Mouse (Mus musculus) megakaryocyte, embryonic 14.5 days (primary cell): ENCODE data around the gene Ryk. TPM values are rescaled to one million over a fixed set of nuclear protein-coding genes. Genes with fewer than 3 reads are reported as not detected.
A peak's percentile ranks its signal among the peaks of the same experiment; 100 is the strongest.

Experiments
- H3K27me3 ChIP-seq: replicated peaks from 2 replicates; pipeline ENCODE3; 2012; ENCODE audit warnings: inconsistent platforms
- H3K36me3 ChIP-seq: replicated peaks from 2 replicates; pipeline ENCODE3; 2012; ENCODE audit warnings: low read length, inconsistent platforms, mixed read lengths
- H3K4me1 ChIP-seq: 2 replicates; pipeline ENCODE4 v1.6.1; 2012; ENCODE audit warnings: inconsistent platforms
- H3K4me3 ChIP-seq: replicated peaks from 2 replicates; pipeline ENCODE3; 2012; ENCODE audit warnings: moderate library complexity, mild to moderate bottlenecking, inconsistent platforms
- H3K9me3 ChIP-seq: 2 replicates; pipeline ENCODE4 v1.6.1; 2012; ENCODE audit warnings: inconsistent platforms
- FLI1 ChIP-seq: IDR thresholded peaks from 2 replicates; pipeline ENCODE4 v1.6.1; 2012; ENCODE audit warnings: low read length, inconsistent platforms, mixed read lengths
- GATA1 ChIP-seq: IDR thresholded peaks from 3 replicates; pipeline ENCODE4 v1.6.1; 2012; ENCODE audit warnings: mixed read lengths, low read length, inconsistent platforms, borderline replicate concordance
- polyA plus RNA-seq: library from polyadenylated mRNA; stranded (reverse); fragments of >175 nt; gene quantifications from 2 replicates; pipeline ENCODE4 v1.2.3, GENCODE M21; 2012; ENCODE audit warnings: low replicate concordance; ENCODE audit not compliant: insufficient read depth

The Ryk gene
- polyA plus RNA-seq, 1 experiment, result 2.4 TPM

GRCm38 (mm10) chr9:102834414-102834741 is 339 bp upstream of the Ryk start:
- peaks cover 34% of the 10 kb centered on the region for H3K4me1 ChIP-seq
- no peaks in the 10 kb centered on the region for H3K36me3 ChIP-seq
- peak overlapping the region; percentile 94 for H3K4me3 ChIP-seq
- peaks cover 54% of the 10 kb centered on the region for H3K27me3 ChIP-seq
- TF ChIP-seq FLI1, result no peak
- no peak for TF ChIP-seq GATA1
- peaks cover 4% of the 10 kb centered on the region for H3K9me3 ChIP-seq

GRCm38 (mm10) chr9:102836279-102836678 is 1.6 kb downstream of the Ryk start:
- H3K27me3 ChIP-seq, result peaks cover 54% of the 10 kb centered on the region
- H3K36me3 ChIP-seq, result no peaks in the 10 kb centered on the region
- peak overlapping the region; percentile 54 for H3K4me3 ChIP-seq
- no peaks in the 10 kb centered on the region for H3K9me3 ChIP-seq
- peaks cover 51% of the 10 kb centered on the region for H3K4me1 ChIP-seq
- TF ChIP-seq GATA1, result no peak
- no peak for TF ChIP-seq FLI1

- peaks cover 28% of the 10 kb centered on the region for H3K27me3 ChIP-seq
- no peaks in the 10 kb centered on the region for H3K36me3 ChIP-seq
- H3K9me3 ChIP-seq, result no peaks in the 10 kb centered on the region
- TF ChIP-seq GATA1 (no peak), FLI1 (no peak)
- H3K4me3 ChIP-seq, result peak overlapping the region; percentile 81
- H3K4me1 ChIP-seq, result peaks cover 69% of the 10 kb centered on the region
Observed at GRCm38 (mm10) chr9:102840792-102841778, 6.4 kb downstream of the Ryk start.

- H3K4me3 ChIP-seq, result peak overlapping the region; percentile 78
- H3K36me3 ChIP-seq, result no peaks in the 10 kb centered on the region
- TF ChIP-seq GATA1 (no peak), FLI1 (no peak)
- H3K27me3 ChIP-seq, result peaks cover 26% of the 10 kb centered on the region
- H3K9me3 ChIP-seq, result no peaks in the 10 kb centered on the region
- peaks cover 70% of the 10 kb centered on the region for H3K4me1 ChIP-seq
Observed at GRCm38 (mm10) chr9:102841832-102842231, 7.1 kb downstream of the Ryk start.

- no peak for TF ChIP-seq FLI1
- TF ChIP-seq GATA1, result no peak
- H3K9me3 ChIP-seq, result no peaks in the 10 kb centered on the region
- H3K36me3 ChIP-seq, result no peaks in the 10 kb centered on the region
- H3K27me3 ChIP-seq, result peaks cover 22% of the 10 kb centered on the region
- peaks cover 72% of the 10 kb centered on the region for H3K4me1 ChIP-seq
- no peak overlapping the region for H3K4me3 ChIP-seq
Observed at GRCm38 (mm10) chr9:102842498-102842897, 7.8 kb downstream of the Ryk start.

GRCm38 (mm10) chr9:102843577-102843976 is 8.9 kb downstream of the Ryk start:
- Histone ChIP-seq H3K4me1 (peaks cover 83% of the 10 kb centered on the region), H3K9me3 (no peaks in the 10 kb centered on the region), H3K36me3 (no peaks in the 10 kb centered on the region), H3K27me3 (peaks cover 23% of the 10 kb centered on the region), H3K4me3 (no peak overlapping the region)
- TF ChIP-seq FLI1, result no peak
- no peak for TF ChIP-seq GATA1

- no peak for TF ChIP-seq GATA1
- TF ChIP-seq FLI1, result no peak
- Histone ChIP-seq H3K9me3 (no peaks in the 10 kb centered on the region), H3K36me3 (no peaks in the 10 kb centered on the region), H3K27me3 (peaks cover 20% of the 10 kb centered on the region), H3K4me3 (no peak overlapping the region), H3K4me1 (peaks cover 75% of the 10 kb centered on the region)
Observed at GRCm38 (mm10) chr9:102845851-102846250, 11.1 kb downstream of the Ryk start.

GRCm38 (mm10) chr9:102846348-102846747 is 11.6 kb downstream of the Ryk start:
- TF ChIP-seq GATA1, result no peak
- no peak for TF ChIP-seq FLI1

GRCm38 (mm10) chr9:102852076-102853022 is 17.6 kb downstream of the Ryk start:
- H3K36me3 ChIP-seq, result peaks cover 12% of the 10 kb centered on the region
- H3K4me3 ChIP-seq, result peak overlapping the region; percentile 73
- H3K9me3 ChIP-seq, result peaks cover 14% of the 10 kb centered on the region
- H3K4me1 ChIP-seq, result peaks cover 36% of the 10 kb centered on the region
- peaks cover 3% of the 10 kb centered on the region for H3K27me3 ChIP-seq
- TF ChIP-seq GATA1, result no peak
- TF ChIP-seq FLI1, result no peak

More at GRCm38 (mm10) chr9:102846348-102846747, 11.6 kb downstream of the Ryk start:
- H3K27me3 ChIP-seq, result peaks cover 20% of the 10 kb centered on the region
- H3K36me3 ChIP-seq, result no peaks in the 10 kb centered on the region
- no peaks in the 10 kb centered on the region for H3K9me3 ChIP-seq
- H3K4me1 ChIP-seq, result peaks cover 70% of the 10 kb centered on the region
- H3K4me3 ChIP-seq, result no peak overlapping the region
